Mouse (Mus musculus) embryonic facial prominence, embryonic 13.5 days (tissue): ENCODE results near the gene Coq5. TPM values are rescaled to one million over a fixed set of nuclear protein-coding genes. Genes with fewer than 3 reads are reported as not detected.
"Not testable (repeated sequence)": the region's sequence is repeated elsewhere in the genome, so short reads cannot be mapped to it uniquely, and the experiment has no call there.

Experiments used
- ATAC-seq: fragments of 200-750 bp; cut with Nextera tagmentation; 2 replicates; pipeline ENCODE4 v1.8.0; 2017; ENCODE audit warnings: low read depth; ENCODE audit not compliant: insufficient number of reproducible peaks, insufficient read depth, low FRiP score, low TSS enrichment
- H3K27ac ChIP-seq: fragments of 300-500 bp; sonication (generic); 2 replicates; pipeline ENCODE4 v1.5.1; 2015; ENCODE audit warnings: moderate library complexity, mild to moderate bottlenecking, inconsistent platforms
- H3K27me3 ChIP-seq: fragments of 300-500 bp; sonication (generic); 2 replicates; pipeline ENCODE4 v1.6.1; 2015; ENCODE audit warnings: mild to moderate bottlenecking, inconsistent platforms
- H3K36me3 ChIP-seq: fragments of 300-500 bp; sonication (generic); 2 replicates; pipeline ENCODE4 v1.6.1; 2015; ENCODE audit warnings: mild to moderate bottlenecking, inconsistent platforms
- H3K4me1 ChIP-seq: fragments of 300-500 bp; sonication (generic); 2 replicates; pipeline ENCODE4 v1.6.1; 2015; ENCODE audit warnings: inconsistent platforms
- H3K4me2 ChIP-seq: fragments of 300-500 bp; sonication (generic); 2 replicates; pipeline ENCODE4 v1.6.1; 2015; ENCODE audit warnings: moderate library complexity, mild to moderate bottlenecking, inconsistent platforms
- H3K4me3 ChIP-seq: fragments of 300-500 bp; sonication (generic); 2 replicates; pipeline ENCODE4 v1.5.1; 2015; ENCODE audit warnings: mild to moderate bottlenecking, inconsistent platforms
- H3K9ac ChIP-seq: fragments of 300-500 bp; sonication (generic); 2 replicates; pipeline ENCODE4 v1.6.1; 2015; ENCODE audit warnings: mild to moderate bottlenecking, inconsistent platforms
- H3K9me3 ChIP-seq: fragments of 300-500 bp; sonication (generic); 2 replicates; pipeline ENCODE4 v1.6.1; 2016; ENCODE audit warnings: inconsistent platforms
- WGBS: fragments of 180-500 bp; shearing (Covaris S2); methylation state at CpG from one replicate; pipeline ENCODE4 v1.1.7; 2015; ENCODE audit warnings: mixed read lengths; 5-methylcytosine and 5-hydroxymethylcytosine counted together
- polyA plus RNA-seq: library from polyadenylated mRNA; unstranded; fragments of >200 nt; fragmentation: Nextera tagmentation; extraction: Ambion mirVana; gene quantifications from 2 replicates; pipeline ENCODE4 v1.2.1, GENCODE M21; 2015

Coq5 gene
- polyA plus RNA-seq, 1 experiment from 2014 or later: 42.5 TPM

- no peak overlapping the region for H3K4me2 ChIP-seq
- no peak overlapping the region for H3K9ac ChIP-seq
- WGBS: 86% methylated on average over 8 of the region's 8 CpGs
- H3K27me3 ChIP-seq: no peaks in the 10 kb centered on the region
- no peak for ATAC-seq
- no peak overlapping the region for H3K27ac ChIP-seq
- H3K4me3 ChIP-seq: no peak overlapping the region
- peaks cover 20% of the 10 kb centered on the region for H3K4me1 ChIP-seq
- peaks cover 90% of the 10 kb centered on the region for H3K36me3 ChIP-seq
- H3K9me3 ChIP-seq: no peaks in the 10 kb centered on the region
These were observed 14.7 kb downstream of the Coq5 start for GRCm38 (mm10) chr5:115294173-115294572.

- Histone ChIP-seq H3K36me3 (peaks cover 73% of the 10 kb centered on the region), H3K9ac (no peak overlapping the region)
- WGBS: 85% methylated on average over 10 of the region's 10 CpGs
These were observed 16.9 kb downstream of the Coq5 start for GRCm38 (mm10) chr5:115296347-115296746.

GRCm38 (mm10) chr5:115300035-115300744 is 20.7 kb downstream of the Coq5 start:
- ATAC-seq: peak; percentile 11; the same call in 1 of the 2 replicates
- Histone ChIP-seq H3K4me1 (peaks cover 34% of the 10 kb centered on the region), H3K9me3 (no peaks in the 10 kb centered on the region), H3K27me3 (no peaks in the 10 kb centered on the region), H3K9ac (peak overlapping the region; percentile 94), H3K36me3 (peaks cover 40% of the 10 kb centered on the region), H3K4me3 (peak overlapping the region; percentile 90), H3K27ac (peak overlapping the region; percentile 95), H3K4me2 (peak overlapping the region; percentile 78)
- under 1% methylated on average over 45 of the region's 46 CpGs for WGBS

More at GRCm38 (mm10) chr5:115296347-115296746, 16.9 kb downstream of the Coq5 start:
- ATAC-seq: no peak
- Histone ChIP-seq H3K4me3 (no peak overlapping the region), H3K27me3 (no peaks in the 10 kb centered on the region), H3K4me1 (peaks cover 26% of the 10 kb centered on the region), H3K4me2 (no peak overlapping the region), H3K27ac (peak overlapping the region; percentile 18; the same call in 1 of the 2 replicates), H3K9me3 (no peaks in the 10 kb centered on the region)

GRCm38 (mm10) chr5:115300792-115301614 is 21.5 kb downstream of the Coq5 start, which contains the start of gene Dynll1:
Gene Dynll1, minus strand, starts transcription at chr5:115300999.
- peak; percentile 97 for ATAC-seq
- Histone ChIP-seq H3K4me2 (peak within 1 kb of the TSS; percentile 78), H3K36me3 (peaks cover 32% of the 10 kb centered on the region), H3K27me3 (no peaks in the 10 kb centered on the region), H3K27ac (peak within 1 kb of the TSS; percentile 95), H3K4me3 (peak within 1 kb of the TSS; percentile 90), H3K4me1 (peaks cover 32% of the 10 kb centered on the region), H3K9me3 (no peaks in the 10 kb centered on the region), H3K9ac (peak within 1 kb of the TSS; percentile 94)
- under 1% methylated on average over 64 of the region's 66 CpGs for WGBS

- H3K4me1 ChIP-seq: peaks cover 32% of the 10 kb centered on the region
- peak overlapping the region; percentile 83 for H3K27ac ChIP-seq
- no peaks in the 10 kb centered on the region for H3K9me3 ChIP-seq
- peaks cover 26% of the 10 kb centered on the region for H3K36me3 ChIP-seq
- peak overlapping the region; percentile 66 for H3K9ac ChIP-seq
- peak overlapping the region; percentile 90 for H3K4me3 ChIP-seq
- WGBS: 19% methylated on average over 13 of the region's 13 CpGs
- ATAC-seq: no peak
- H3K4me2 ChIP-seq: peak overlapping the region; percentile 78
- no peaks in the 10 kb centered on the region for H3K27me3 ChIP-seq
These were observed 22.1 kb downstream of the Coq5 start for GRCm38 (mm10) chr5:115301615-115302014.

GRCm38 (mm10) chr5:115302190-115302589 is 22.7 kb downstream of the Coq5 start:
- H3K9me3 ChIP-seq, ATAC-seq: not testable (repeated sequence)
- WGBS: 82% methylated on average over 6 of the region's 7 CpGs

GRCm38 (mm10) chr5:115312354-115312753 is 32.9 kb downstream of the Coq5 start:
- Histone ChIP-seq H3K27me3 (no peaks in the 10 kb centered on the region), H3K4me1 (peaks cover 25% of the 10 kb centered on the region), H3K9ac (no peak overlapping the region), H3K9me3 (no peaks in the 10 kb centered on the region), H3K4me2 (no peak overlapping the region), H3K27ac (0 out of 2 replicates have a peak overlapping the region, but pooled peaks have one; percentile 11), H3K36me3 (no peaks in the 10 kb centered on the region), H3K4me3 (no peak overlapping the region)
- 83% methylated on average over 4 of the region's 4 CpGs for WGBS
- ATAC-seq: no peak

More at GRCm38 (mm10) chr5:115302190-115302589, 22.7 kb downstream of the Coq5 start:
- not testable (repeated sequence) for H3K27me3 ChIP-seq, H3K27ac ChIP-seq, H3K9ac ChIP-seq
- H3K4me1 ChIP-seq: peaks cover 31% of the 10 kb centered on the region
- H3K36me3 ChIP-seq: peaks cover 20% of the 10 kb centered on the region
- peak overlapping the region; percentile 78 for H3K4me2 ChIP-seq
- peak overlapping the region; percentile 90; the same call in 1 of the 2 replicates for H3K4me3 ChIP-seq

GRCm38 (mm10) chr5:115312816-115313667 is 33.6 kb downstream of the Coq5 start:
- Histone ChIP-seq H3K27me3 (no peaks in the 10 kb centered on the region), H3K27ac (peak overlapping the region; percentile 34; the same call in 1 of the 2 replicates), H3K4me3 (no peak overlapping the region), H3K4me2 (no peak overlapping the region), H3K9ac (no peak overlapping the region), H3K4me1 (peaks cover 32% of the 10 kb centered on the region), H3K36me3 (no peaks in the 10 kb centered on the region), H3K9me3 (no peaks in the 10 kb centered on the region)
- no peak for ATAC-seq
- WGBS: 55% methylated on average over 10 of the region's 10 CpGs

- H3K4me2 ChIP-seq: no peak overlapping the region
- H3K27me3 ChIP-seq: no peaks in the 10 kb centered on the region
- H3K4me1 ChIP-seq: peaks cover 37% of the 10 kb centered on the region
- H3K9ac ChIP-seq: no peak overlapping the region
- H3K4me3 ChIP-seq: no peak overlapping the region
- no peak for ATAC-seq
- 31% methylated on average over 5 of the region's 5 CpGs for WGBS
- H3K27ac ChIP-seq: peak overlapping the region; percentile 34; the same call in 1 of the 2 replicates
- no peaks in the 10 kb centered on the region for H3K36me3 ChIP-seq
- H3K9me3 ChIP-seq: no peaks in the 10 kb centered on the region
These were observed 34.1 kb downstream of the Coq5 start for GRCm38 (mm10) chr5:115313668-115313943.

GRCm38 (mm10) chr5:115316968-115317644 is 37.6 kb downstream of the Coq5 start:
- Histone ChIP-seq H3K4me3 (no peak overlapping the region), H3K4me1 (peaks cover 51% of the 10 kb centered on the region)
- no peak for ATAC-seq

More at GRCm38 (mm10) chr5:115316968-115317644, 37.6 kb downstream of the Coq5 start:
- 7% methylated on average over 14 of the region's 14 CpGs for WGBS
- H3K27ac ChIP-seq: peak overlapping the region; percentile 88
- H3K27me3 ChIP-seq: no peaks in the 10 kb centered on the region
- H3K4me2 ChIP-seq: peak overlapping the region; percentile 81
- peak overlapping the region; percentile 59 for H3K9ac ChIP-seq
- no peaks in the 10 kb centered on the region for H3K36me3 ChIP-seq
- no peaks in the 10 kb centered on the region for H3K9me3 ChIP-seq
